Mouse (Mus musculus): Measurements from ENCODE around the gene Bean1.

GRCm38 (mm10) chr8:104134521-104134920 is 35.7 kb upstream of the Bean1 start:
- TF ChIP-seq CTCF (IDR thresholded peaks at IDR 0.05; ENCODE audit: low read depth) = no peak
- TF ChIP-seq EP300 (IDR thresholded peaks at IDR 0.05; ENCODE audit: low read depth) = no peak

Data from liver, embryonic 14.5 days (tissue).